Mouse (Mus musculus): ENCODE measurements around the gene Brox. TPM values are rescaled to one million over a fixed set of nuclear protein-coding genes. Genes with fewer than 3 reads are reported as not detected.
"Not testable (repeated sequence)": the region's sequence is repeated elsewhere in the genome, so short reads cannot be mapped to it uniquely, and the experiment has no call there.

Gene Brox
- total RNA-seq (2021), result 48.2 and 55.7 TPM in 2 replicates
- long read RNA-seq, transcript Brox-201 (14 exons, 3,430 nt), result major isoform, 33 of 56 reads
- long read RNA-seq, transcript Brox-202 (14 exons, 3,413 nt), result minor isoform, 6 of 56 reads
- long read RNA-seq, partial matches to known transcripts, result 5 of 56 reads
- long read RNA-seq, other reads (novel, unspliced or antisense), result 12 of 56 reads

GRCm38 (mm10) chr1:183296877-183297383, at the start of gene Brox:
Gene Brox (minus strand): TSS chr1:183297269.
- DNase-seq, result peak; percentile 98

GRCm38 (mm10) chr1:183345817-183346195, 48.7 kb upstream of the Brox start:
- no peak for DNase-seq

GRCm38 (mm10) chr1:183344886-183345816, 48.1 kb upstream of the Brox start:
- DNase-seq, result peak; percentile 87

DNA sequence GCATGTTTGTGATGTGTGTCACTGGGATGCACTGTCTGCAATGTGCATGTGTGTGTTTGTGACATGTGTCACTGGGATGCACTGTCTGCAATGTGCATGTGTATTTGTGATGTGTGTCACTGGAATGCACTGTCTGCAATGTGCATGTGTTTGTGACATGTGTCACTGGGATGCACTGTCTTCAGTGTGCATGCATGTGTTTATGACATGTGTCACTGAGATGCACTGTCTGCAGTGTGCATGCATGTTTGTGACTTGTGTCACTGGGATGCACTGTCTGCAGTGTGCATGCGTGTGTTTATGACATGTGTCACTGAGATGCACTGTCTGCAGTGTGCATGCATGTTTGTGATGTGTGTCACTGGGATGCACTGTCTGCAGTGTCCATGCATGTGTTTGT, 45.8 kb upstream of the Brox start:
- DNase-seq, result not testable (repeated sequence)

DNA sequence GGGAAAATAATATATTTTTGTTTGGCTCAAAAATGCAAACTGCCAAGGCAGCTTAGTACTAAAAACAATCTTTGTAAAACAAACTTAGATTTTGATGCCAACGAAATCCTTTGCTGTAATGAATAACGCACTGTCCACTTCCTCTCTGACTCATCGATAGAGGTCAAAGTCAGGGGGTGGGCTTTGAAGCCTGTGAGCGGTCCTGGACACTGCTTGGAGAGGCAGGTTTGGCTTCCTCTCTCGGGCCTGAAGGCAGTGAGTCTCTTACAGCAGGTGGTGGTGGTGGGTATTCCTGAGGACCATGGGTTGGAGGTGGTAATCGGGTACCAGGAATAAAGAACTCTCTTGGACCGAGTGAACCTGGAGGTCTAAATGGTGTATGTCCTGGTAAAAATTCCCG, 30.1 kb upstream of the Brox start:
- peak; percentile 15 for DNase-seq

DNA sequence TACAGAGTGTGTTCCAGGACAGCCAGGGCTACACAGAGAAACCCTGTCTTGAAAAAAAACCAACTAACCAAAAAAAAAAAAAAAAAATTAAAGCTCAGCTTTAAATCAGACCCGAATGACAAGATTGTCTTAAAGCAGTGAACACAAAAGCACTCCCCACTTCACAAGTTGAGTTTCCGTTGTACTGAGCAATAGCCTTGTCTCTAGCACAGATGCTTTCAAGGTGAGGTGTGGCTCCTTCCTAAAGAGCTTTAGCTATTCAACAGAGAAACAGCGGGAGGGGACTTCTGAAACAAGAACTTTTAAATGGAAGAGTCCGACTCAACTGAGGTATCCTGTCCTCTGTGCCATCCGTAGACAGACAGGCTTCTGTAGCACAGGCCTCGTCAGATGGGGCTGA, 27.4 kb upstream of the Brox start:
- no peak for DNase-seq

GRCm38 (mm10) chr1:183323923-183324322, 26.9 kb upstream of the Brox start:
- no peak for DNase-seq

- not testable (repeated sequence) for DNase-seq
Observed at GRCm38 (mm10) chr1:183322496-183322895, 25.4 kb upstream of the Brox start.

GRCm38 (mm10) chr1:183320708-183321107, 23.6 kb upstream of the Brox start:
- DNase-seq, result no peak

DNA sequence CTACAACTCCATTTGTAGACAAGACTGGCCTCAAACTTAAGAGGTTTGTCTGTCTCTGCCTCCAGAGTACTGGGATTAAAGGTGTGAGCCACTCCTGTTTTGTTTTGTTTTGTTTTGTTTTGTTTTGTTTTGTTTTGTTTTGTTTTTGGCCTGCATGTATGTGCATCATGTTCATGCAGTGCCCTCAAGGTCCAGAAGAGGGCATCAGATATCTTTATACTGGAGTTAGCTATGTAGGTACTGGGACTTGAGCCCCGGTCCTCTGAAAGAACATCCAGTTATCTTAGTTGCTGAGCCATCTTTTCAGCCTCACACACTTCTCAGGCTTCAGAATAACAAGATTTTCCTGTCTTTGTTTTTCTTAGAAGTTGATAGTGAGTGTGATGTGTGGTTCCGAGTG, 18.7 kb upstream of the Brox start:
- DNase-seq, result no peak

DNA sequence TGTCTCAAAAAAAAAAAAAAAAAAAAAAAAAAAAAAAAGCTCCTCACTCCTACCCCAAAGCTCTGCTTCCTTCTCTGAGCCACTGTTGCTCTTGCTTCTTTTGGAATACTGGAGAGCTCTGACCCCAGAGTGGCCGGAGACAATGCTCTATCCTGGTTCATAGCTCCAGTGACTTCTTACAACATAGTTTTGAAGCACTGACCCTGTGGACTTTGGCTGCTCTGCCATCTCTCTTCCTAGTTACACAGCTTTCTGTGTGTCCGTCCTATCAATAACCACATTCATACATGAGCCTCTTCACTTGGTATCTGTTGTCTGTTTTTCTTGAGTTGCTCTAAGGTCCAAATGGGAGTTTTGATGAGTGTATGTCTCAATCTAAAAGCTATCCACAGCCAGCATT, 15.0 kb upstream of the Brox start:
- no peak for DNase-seq

DNA sequence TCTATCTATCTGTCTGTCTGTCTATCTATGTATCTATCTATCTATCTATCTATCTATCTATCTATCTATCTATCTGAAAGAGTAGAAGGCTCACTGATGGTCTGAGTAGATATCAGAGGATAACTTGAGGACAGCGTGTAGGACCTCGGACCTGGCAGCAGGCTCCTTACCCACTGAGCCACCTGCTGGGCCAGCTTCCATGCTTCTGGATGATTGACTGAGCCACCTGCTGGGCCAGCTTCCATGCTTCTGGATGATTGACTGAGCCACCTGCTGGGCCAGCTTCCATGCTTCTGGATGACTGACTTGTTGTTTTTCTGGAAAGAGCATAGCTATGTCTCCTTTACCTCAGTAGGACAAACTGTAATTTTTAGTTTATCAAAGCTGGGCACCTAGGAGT, 12.5 kb upstream of the Brox start:
- not testable (repeated sequence) for DNase-seq

DNA sequence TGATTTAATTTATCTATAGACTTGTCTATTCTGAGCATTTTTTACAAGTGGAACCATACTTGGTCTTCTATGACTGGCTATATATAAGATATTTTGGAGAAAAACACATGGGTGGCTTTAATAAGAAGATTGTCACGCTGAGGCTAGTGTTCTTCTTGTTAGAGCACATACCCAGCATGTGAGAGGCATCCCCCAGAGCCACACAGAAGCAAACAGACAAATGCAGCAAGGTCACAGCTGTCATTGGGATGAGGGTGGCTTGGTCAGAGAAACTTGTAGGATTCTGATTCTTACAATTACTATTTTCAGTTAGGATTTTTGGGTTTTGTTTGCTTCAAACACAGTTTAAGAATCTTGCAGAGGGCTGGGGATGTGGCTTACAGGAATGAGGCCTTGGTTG, 11.4 kb upstream of the Brox start:
- no peak for DNase-seq

- DNase-seq, result no peak
Observed at GRCm38 (mm10) chr1:183307555-183307954, 10.5 kb upstream of the Brox start.

DNA sequence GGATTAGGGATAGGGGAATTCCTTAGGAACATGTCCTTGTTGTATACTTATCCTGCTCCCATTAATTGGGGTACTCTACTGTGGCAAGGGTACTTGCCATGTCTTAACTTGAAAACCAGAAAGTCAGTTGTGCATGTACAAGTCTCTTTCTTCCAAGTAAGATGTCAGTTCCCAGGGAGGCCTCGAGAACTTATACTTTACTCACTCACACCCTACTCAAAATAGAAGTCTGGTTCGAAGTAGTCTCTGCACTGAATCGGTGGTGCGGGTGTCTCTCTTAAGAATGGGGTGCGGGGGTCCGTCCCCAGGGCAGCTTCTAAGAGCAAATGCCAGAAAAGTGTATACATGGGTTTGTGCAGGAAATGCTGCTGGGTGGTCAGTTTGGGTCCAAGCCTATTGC, 2.1 kb upstream of the Brox start:
- peak; percentile 85 for DNase-seq

- no peak for DNase-seq
Observed at GRCm38 (mm10) chr1:183297886-183298489, 919 bp upstream of the Brox start.

DNA sequence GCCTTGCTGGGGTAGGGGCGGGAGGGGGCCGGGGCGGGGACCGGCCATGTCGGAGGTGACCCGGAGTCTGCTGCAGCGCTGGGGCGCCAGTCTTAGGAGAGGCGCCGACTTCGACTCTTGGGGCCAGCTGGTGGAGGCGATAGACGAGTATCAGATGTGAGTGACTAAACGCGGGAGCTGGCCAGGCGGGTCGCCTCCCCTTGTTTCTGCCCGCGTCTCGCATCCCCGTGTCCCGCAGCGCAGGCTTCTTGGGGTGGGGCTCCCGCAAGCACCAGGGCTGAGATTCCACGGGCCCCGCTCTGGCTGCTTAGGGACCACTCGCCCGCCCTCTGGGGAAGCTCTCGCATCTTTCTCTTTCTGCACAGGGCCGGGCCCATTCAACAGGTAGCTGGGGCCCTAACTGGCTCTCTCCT, 410 bp upstream of the Brox start:
- peak; percentile 34 for DNase-seq

DNA sequence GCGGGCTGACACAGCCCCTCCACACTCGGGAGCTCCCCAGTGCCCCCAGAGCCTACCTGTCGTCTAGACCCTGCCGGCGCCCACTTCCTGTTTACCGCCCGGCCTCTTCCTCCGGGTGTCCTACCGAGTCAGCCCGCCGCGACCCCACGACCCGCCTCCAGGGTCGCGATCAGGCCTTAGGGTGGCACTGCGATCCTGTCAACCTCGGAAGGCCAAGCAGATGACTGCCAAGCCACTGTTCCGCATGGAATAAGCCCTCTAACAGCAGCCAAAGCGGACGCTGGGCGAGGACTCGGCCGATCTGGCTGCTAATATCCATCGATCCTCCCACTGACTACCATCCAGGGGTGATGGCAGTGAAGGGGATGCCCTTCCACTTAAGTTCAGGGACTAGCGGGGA, 604 bp downstream of the Brox start, which contains the start of gene Aida:
Gene Aida (plus strand): TSS at position 126 of the 400 bp plus-strand sequence.
- DNase-seq, result peak; percentile 29

GRCm38 (mm10) chr1:183289576-183289975, 7.5 kb downstream of the Brox start:
- DNase-seq, result no peak

GRCm38 (mm10) chr1:183288351-183288750, 8.7 kb downstream of the Brox start:
- DNase-seq, result no peak

GRCm38 (mm10) chr1:183275763-183276162, 21.3 kb downstream of the Brox start:
- no peak for DNase-seq

DNA sequence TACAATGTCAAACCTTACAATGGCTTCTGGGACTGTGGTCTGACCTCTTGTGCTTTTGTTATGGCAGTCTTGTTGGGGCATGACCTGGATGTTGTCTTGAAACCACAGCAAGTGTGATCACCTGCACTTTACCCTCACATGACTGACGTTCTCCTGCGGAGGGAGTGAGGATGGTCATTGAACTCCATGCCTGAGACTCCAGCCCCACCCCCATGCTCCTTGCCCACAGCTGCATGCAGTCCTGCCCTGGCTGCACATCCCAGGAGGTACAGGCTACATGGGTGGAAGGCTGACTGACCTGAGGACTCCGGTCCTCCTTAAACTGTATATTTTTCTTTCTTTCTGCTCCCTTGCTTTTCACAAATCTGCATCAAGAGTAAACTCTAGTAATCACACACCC, 22.7 kb downstream of the Brox start:
- no peak for DNase-seq
